Mouse (Mus musculus): ENCODE data around the gene Skint7. TPM values are rescaled to one million over a fixed set of nuclear protein-coding genes. Genes with fewer than 3 reads are reported as not detected.
"Not testable (repeated sequence)": the region's sequence is repeated elsewhere in the genome, so short reads cannot be mapped to it uniquely, and the experiment has no call there.

The Skint7 gene
- not detected in 2 replicates for polyA plus RNA-seq (2014; fragmentation: Nextera tagmentation; extraction: Ambion mirVana)

DNA sequence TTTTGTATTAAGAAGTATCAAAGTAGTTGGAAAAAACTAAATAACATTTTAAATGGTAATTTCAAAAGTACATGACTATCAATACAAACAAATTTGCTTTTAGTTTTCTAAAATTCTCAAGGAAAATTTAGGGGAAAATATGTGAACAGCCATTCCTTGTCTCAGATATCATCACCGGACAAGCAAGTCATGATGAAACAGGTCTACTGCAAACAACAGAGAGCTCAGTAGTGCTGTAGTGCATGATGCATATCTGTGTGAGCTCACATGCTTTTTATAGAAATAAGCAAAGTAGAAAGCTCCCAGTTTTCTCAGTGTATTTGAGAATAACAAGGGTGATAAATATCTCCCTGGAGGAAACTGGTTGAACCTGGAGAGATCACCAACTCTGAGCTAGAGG, at the start of gene Skint7:
Gene Skint7 (plus strand): TSS at position 301 of the 400 bp plus-strand sequence.
- H3K4me2 ChIP-seq (ENCODE audit: low read length), result no peak within 1 kb of the TSS
- DNase-seq (ENCODE audit: low spot score) (no peak), ATAC-seq (no peak)
- no peak within 1 kb of the TSS for H3K9ac ChIP-seq (ENCODE audit: low read length)
- no peaks in the 10 kb centered on the region for H3K27me3 ChIP-seq (replicated peaks; ENCODE audit: control insufficient read depth, insufficient read depth, low read length)
- no peaks in the 10 kb centered on the region for H3K36me3 ChIP-seq (ENCODE audit: control insufficient read depth, insufficient read depth, low read length)
- no peaks in the 10 kb centered on the region for H3K9me3 ChIP-seq (replicated peaks; ENCODE audit: control insufficient read depth, low read length)
- no peak within 1 kb of the TSS for H3K27ac ChIP-seq (ENCODE audit: low read depth, low read length)
- H3K4me3 ChIP-seq (ENCODE audit: low read depth, low read length), result no peak within 1 kb of the TSS
- H3K4me1 ChIP-seq (ENCODE audit: control insufficient read depth, insufficient read depth, low read length), result no peaks in the 10 kb centered on the region
- 96% methylated on average over 1 of the region's 1 CpGs for WGBS

DNA sequence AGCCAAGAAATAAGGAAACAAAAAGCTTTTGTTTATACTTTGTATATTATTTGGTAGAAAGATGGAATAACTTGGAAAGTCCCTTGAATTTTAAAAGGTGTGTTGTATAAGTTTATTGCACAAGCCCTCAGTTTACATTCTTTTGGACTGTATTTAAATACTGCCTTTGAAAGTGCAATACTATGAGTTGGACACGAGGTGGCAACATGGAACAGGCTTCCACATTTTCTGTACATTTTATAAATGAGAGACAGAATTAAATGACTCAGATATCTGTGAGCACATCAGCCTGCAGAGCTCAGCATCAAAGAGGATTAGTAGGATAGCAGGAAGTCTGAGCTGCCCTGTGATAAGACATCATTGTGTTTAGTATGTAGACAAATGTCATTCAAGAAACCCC, 11.4 kb upstream of the Skint7 start:
- Histone ChIP-seq H3K36me3 (ENCODE audit: control insufficient read depth, insufficient read depth, low read length) (no peaks in the 10 kb centered on the region), H3K27me3 (replicated peaks; ENCODE audit: control insufficient read depth, insufficient read depth, low read length) (no peaks in the 10 kb centered on the region), H3K4me1 (ENCODE audit: control insufficient read depth, insufficient read depth, low read length) (no peaks in the 10 kb centered on the region), H3K4me3 (ENCODE audit: low read depth, low read length) (no peak overlapping the region), H3K9me3 (replicated peaks; ENCODE audit: control insufficient read depth, low read length) (no peaks in the 10 kb centered on the region), H3K27ac (ENCODE audit: low read depth, low read length) (no peak overlapping the region), H3K4me2 (ENCODE audit: low read length) (no peak overlapping the region), H3K9ac (ENCODE audit: low read length) (no peak overlapping the region)
- DNase-seq (ENCODE audit: low spot score) (peak; percentile 6), ATAC-seq (no peak)
- WGBS, result 26% methylated on average over 1 of the region's 1 CpGs

DNA sequence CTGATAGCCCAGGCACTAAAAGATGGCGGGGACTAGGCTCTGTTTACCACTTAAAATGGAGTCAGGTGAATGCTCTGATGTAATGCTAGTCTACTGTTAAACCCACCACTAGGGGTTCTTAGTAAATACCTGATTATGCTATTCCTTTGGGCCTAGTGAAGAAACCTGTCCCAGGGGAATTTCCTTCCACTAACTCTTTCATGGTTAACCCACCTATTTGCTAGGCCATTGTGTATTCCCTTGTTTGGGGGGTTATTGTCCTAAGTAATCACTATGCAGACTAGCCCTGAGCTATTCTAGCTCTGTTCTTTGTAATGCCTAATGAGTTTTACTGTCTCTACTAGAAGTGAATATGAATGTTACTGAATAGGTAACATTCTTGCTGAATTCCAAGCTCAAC, 9.5 kb upstream of the Skint7 start:
- not testable (repeated sequence) for H3K36me3 ChIP-seq (ENCODE audit: control insufficient read depth, insufficient read depth, low read length); H3K9ac ChIP-seq (ENCODE audit: low read length); H3K9me3 ChIP-seq (replicated peaks; ENCODE audit: control insufficient read depth, low read length); H3K4me2 ChIP-seq (ENCODE audit: low read length); H3K4me1 ChIP-seq (ENCODE audit: control insufficient read depth, insufficient read depth, low read length); DNase-seq (ENCODE audit: low spot score); H3K27me3 ChIP-seq (replicated peaks; ENCODE audit: control insufficient read depth, insufficient read depth, low read length); ATAC-seq; H3K4me3 ChIP-seq (ENCODE audit: low read depth, low read length); H3K27ac ChIP-seq (ENCODE audit: low read depth, low read length)
- 90% methylated on average over 1 of the region's 1 CpGs for WGBS

DNA sequence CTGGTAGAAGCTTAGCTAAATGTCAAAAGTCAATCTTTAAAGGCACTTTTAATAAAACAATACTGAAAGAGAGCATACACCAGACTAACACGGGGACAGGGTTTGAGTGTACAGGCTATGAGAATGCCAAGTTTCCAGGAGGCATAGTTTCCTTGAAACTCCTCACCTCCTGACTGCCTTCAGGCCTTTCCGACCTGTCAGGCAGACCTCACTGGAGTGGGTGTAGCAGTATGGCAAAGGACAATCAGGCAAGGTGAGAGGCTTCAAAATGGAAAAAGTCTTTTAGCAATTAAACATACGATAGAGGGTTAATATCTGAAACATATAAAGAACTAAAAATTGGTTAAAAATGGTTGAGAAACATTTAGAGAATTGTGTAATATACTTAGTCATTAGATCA, 9.1 kb upstream of the Skint7 start:
- no peak for DNase-seq (ENCODE audit: low spot score)
- Histone ChIP-seq H3K36me3 (ENCODE audit: control insufficient read depth, insufficient read depth, low read length) (no peaks in the 10 kb centered on the region), H3K9ac (ENCODE audit: low read length) (no peak overlapping the region), H3K27me3 (replicated peaks; ENCODE audit: control insufficient read depth, insufficient read depth, low read length) (no peaks in the 10 kb centered on the region), H3K4me3 (ENCODE audit: low read depth, low read length) (no peak overlapping the region), H3K27ac (ENCODE audit: low read depth, low read length) (no peak overlapping the region), H3K4me2 (ENCODE audit: low read length) (no peak overlapping the region), H3K4me1 (ENCODE audit: control insufficient read depth, insufficient read depth, low read length) (no peaks in the 10 kb centered on the region), H3K9me3 (replicated peaks; ENCODE audit: control insufficient read depth, low read length) (no peaks in the 10 kb centered on the region)
- WGBS, result 78% methylated on average over 3 of the region's 3 CpGs
- no peak for ATAC-seq

DNA sequence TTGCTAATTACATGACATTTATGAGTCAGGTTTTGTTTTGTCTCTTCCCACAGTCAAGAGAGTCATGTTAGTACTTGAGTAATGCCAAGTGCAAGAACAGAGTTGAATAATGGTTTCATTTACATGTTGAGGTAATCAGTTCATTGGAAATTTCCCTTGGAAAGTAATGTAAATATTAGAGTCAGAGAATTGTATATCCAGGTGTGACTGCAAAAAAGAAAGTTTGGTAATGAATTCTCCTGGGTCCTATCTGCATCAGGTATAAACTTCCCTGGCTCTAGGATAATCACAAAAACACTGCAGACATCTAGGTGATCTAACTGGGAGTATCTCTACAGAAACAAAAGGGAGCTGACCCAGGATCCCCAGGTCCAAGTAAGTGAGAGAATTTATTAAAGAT, 33.2 kb downstream of the Skint7 start, which contains the start of gene Skint1:
Gene Skint1 (plus strand): TSS at position 301 of the 400 bp plus-strand sequence.
- no peak within 1 kb of the TSS for H3K9ac ChIP-seq (ENCODE audit: low read length)
- no peaks in the 10 kb centered on the region for H3K27me3 ChIP-seq (replicated peaks; ENCODE audit: control insufficient read depth, insufficient read depth, low read length)
- H3K4me2 ChIP-seq (ENCODE audit: low read length), result no peak within 1 kb of the TSS
- no peak within 1 kb of the TSS for H3K27ac ChIP-seq (ENCODE audit: low read depth, low read length)
- ATAC-seq (no peak), DNase-seq (ENCODE audit: low spot score) (no peak)
- H3K4me3 ChIP-seq (ENCODE audit: low read depth, low read length), result no peak within 1 kb of the TSS
- no peaks in the 10 kb centered on the region for H3K9me3 ChIP-seq (replicated peaks; ENCODE audit: control insufficient read depth, low read length)
- no peaks in the 10 kb centered on the region for H3K4me1 ChIP-seq (ENCODE audit: control insufficient read depth, insufficient read depth, low read length)
- no peaks in the 10 kb centered on the region for H3K36me3 ChIP-seq (ENCODE audit: control insufficient read depth, insufficient read depth, low read length)

Other genes with a start within 250 kb of the Skint7 start
- not detected in 2 replicates for gene Slc5a9, start 70.0 kb upstream of the Skint7 start, polyA plus RNA-seq (2014; fragmentation: Nextera tagmentation; extraction: Ambion mirVana)
- gene Skint8, start 53.5 kb upstream of the Skint7 start, polyA plus RNA-seq (2014; fragmentation: Nextera tagmentation; extraction: Ambion mirVana), result not detected in 2 replicates
- gene Skint1, start 33.3 kb downstream of the Skint7 start, polyA plus RNA-seq (2014; fragmentation: Nextera tagmentation; extraction: Ambion mirVana), result not detected in 2 replicates
- gene Skint4, start 99.1 kb downstream of the Skint7 start, polyA plus RNA-seq (2014; fragmentation: Nextera tagmentation; extraction: Ambion mirVana), result not detected in 2 replicates